Mouse (Mus musculus): ENCODE data around the gene Sufu.

DNA sequence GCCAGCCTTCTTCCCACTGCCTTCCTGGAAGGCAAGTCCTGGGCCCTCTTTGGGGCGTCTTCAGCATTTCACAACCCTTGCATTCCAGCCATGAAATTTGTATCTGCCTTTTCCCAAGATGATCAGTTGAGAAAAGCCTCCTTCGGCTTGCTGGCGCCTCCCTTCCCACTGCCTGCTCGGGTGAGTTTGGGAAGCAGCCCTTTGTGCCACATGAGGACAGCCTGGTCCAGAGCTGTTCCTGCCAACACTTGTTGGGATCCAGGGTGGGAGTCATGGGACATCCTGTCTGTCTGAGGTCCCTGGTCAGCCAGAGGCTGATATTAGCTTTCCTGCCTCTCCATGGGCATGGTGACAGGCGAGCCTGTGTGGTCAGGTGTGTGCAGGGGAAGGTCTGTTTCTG is 61.1 kb downstream of the Sufu start:
- TF ChIP-seq POLR2A (IDR thresholded peaks at IDR 0.05; ENCODE audit: low read depth, low read length) (no peak), CTCF (IDR thresholded peaks at IDR 0.05; ENCODE audit: extremely low read depth, insufficient read depth, insufficient read length, insufficient replicate concordance) (no peak)
